Mouse (Mus musculus) intestine, postnatal 0 days (tissue): ENCODE data around the gene Calm2. TPM values are rescaled to one million over a fixed set of nuclear protein-coding genes. Genes with fewer than 3 reads are reported as not detected.

Experiments used
- ATAC-seq: fragments of 200-750 bp; cut with Nextera tagmentation; 2 replicates; pipeline ENCODE4 v1.8.0; 2017; ENCODE audit warnings: mild to moderate bottlenecking, moderate TSS enrichment, moderate library complexity
- H3K27ac ChIP-seq: fragments of 300-500 bp; sonication (generic); 2 replicates; pipeline ENCODE4 v1.5.1; 2014; ENCODE audit warnings: mild to moderate bottlenecking, low read depth, low read length, moderate library complexity
- H3K27me3 ChIP-seq: fragments of 300-500 bp; sonication (generic); replicated peaks from 2 replicates; pipeline ENCODE4 v1.6.1; 2014; ENCODE audit warnings: low read length, mixed read lengths; ENCODE audit not compliant: control insufficient read depth, insufficient read depth
- H3K36me3 ChIP-seq: fragments of 300-500 bp; sonication (generic); 2 replicates; pipeline ENCODE4 v1.6.1; 2014; ENCODE audit warnings: mild to moderate bottlenecking, moderate library complexity; ENCODE audit not compliant: control insufficient read depth, insufficient read depth
- H3K4me1 ChIP-seq: fragments of 300-500 bp; sonication (generic); replicated peaks from 2 replicates; pipeline ENCODE4 v1.6.1; 2014; ENCODE audit warnings: antibody characterized with exemption, low read length, mixed read lengths; ENCODE audit not compliant: control insufficient read depth, insufficient read depth
- H3K4me2 ChIP-seq: fragments of 300-500 bp; sonication (generic); replicated peaks from 2 replicates; pipeline ENCODE4 v1.6.1; 2014; ENCODE audit warnings: low read depth, mild to moderate bottlenecking, moderate library complexity
- H3K4me3 ChIP-seq: fragments of 300-500 bp; sonication (generic); 2 replicates; pipeline ENCODE4 v1.5.1; 2014; ENCODE audit warnings: low read depth, low read length
- H3K9ac ChIP-seq: fragments of 300-500 bp; sonication (generic); 2 replicates; pipeline ENCODE4 v1.6.1; 2014; ENCODE audit warnings: mild to moderate bottlenecking, low read depth, low read length
- H3K9me3 ChIP-seq: fragments of 300-500 bp; sonication (generic); 2 replicates; pipeline ENCODE4 v1.6.1; 2016; ENCODE audit warnings: mixed run types; ENCODE audit not compliant: control insufficient read depth
- CTCF ChIP-seq: sonication (generic); IDR thresholded peaks from 2 replicates; pipeline ENCODE4 v1.5.1; 2016; ENCODE audit warnings: low read depth, mild to moderate bottlenecking, control low read depth, antibody characterized with exemption, moderate library complexity
- WGBS: fragments of 180-500 bp; shearing (Covaris S2); extraction: QIAGEN DNeasy Blood & Tissue Kit; methylation state at CpG from one replicate; pipeline ENCODE4 v1.1.7; 2014; 5-methylcytosine and 5-hydroxymethylcytosine counted together
- polyA plus RNA-seq: library from polyadenylated mRNA; unstranded; fragments of >200 nt; fragmentation: Nextera tagmentation; extraction: Ambion mirVana; gene quantifications from 2 replicates; pipeline ENCODE4 v1.2.1, GENCODE M21; 2015

Calm2 gene
- polyA plus RNA-seq = 756 and 774 TPM in 2 replicates

GRCm38 (mm10) chr17:87446767-87447611 is at the start of gene Calm2:
Gene Calm2, minus strand, starts transcription at chr17:87446935.
- Histone ChIP-seq H3K4me3 (peak within 1 kb of the TSS; percentile 99), H3K27me3 (no peaks in the 10 kb centered on the region), H3K36me3 (no peaks in the 10 kb centered on the region), H3K4me1 (0 out of 2 replicates have a peak, but pooled peaks cover 10% of the 10 kb centered on the region), H3K27ac (peak within 1 kb of the TSS; percentile 95), H3K4me2 (peak within 1 kb of the TSS; percentile 72), H3K9me3 (no peaks in the 10 kb centered on the region), H3K9ac (peak within 1 kb of the TSS; percentile 97)
- peak; percentile 92 for ATAC-seq
- TF ChIP-seq CTCF = peak; percentile 70
- WGBS = under 1% methylated on average over 67 of the region's 69 CpGs

GRCm38 (mm10) chr17:87495504-87495903 is 48.8 kb upstream of the Calm2 start:
- Histone ChIP-seq H3K9me3 (no peaks in the 10 kb centered on the region), H3K27ac (no peak overlapping the region), H3K4me2 (no peak overlapping the region), H3K27me3 (no peaks in the 10 kb centered on the region), H3K4me3 (no peak overlapping the region), H3K36me3 (no peaks in the 10 kb centered on the region), H3K4me1 (0 out of 2 replicates have a peak, but pooled peaks cover 3% of the 10 kb centered on the region), H3K9ac (no peak overlapping the region)
- 95% methylated on average over 4 of the region's 4 CpGs for WGBS
- ATAC-seq = no peak
- no peak for TF ChIP-seq CTCF

- TF ChIP-seq CTCF = no peak
- peak; percentile 72 for ATAC-seq
- no peak overlapping the region for H3K4me2 ChIP-seq
- H3K9ac ChIP-seq = no peak overlapping the region
- 0 out of 2 replicates have a peak, but pooled peaks cover 3% of the 10 kb centered on the region for H3K4me1 ChIP-seq
- no peaks in the 10 kb centered on the region for H3K9me3 ChIP-seq
- H3K27me3 ChIP-seq = no peaks in the 10 kb centered on the region
- no peak overlapping the region for H3K4me3 ChIP-seq
- WGBS = 53% methylated on average over 4 of the region's 4 CpGs
- no peak overlapping the region for H3K27ac ChIP-seq
- no peaks in the 10 kb centered on the region for H3K36me3 ChIP-seq
These were observed 47.6 kb upstream of the Calm2 start for GRCm38 (mm10) chr17:87494310-87494709.

GRCm38 (mm10) chr17:87492286-87492685 is 45.6 kb upstream of the Calm2 start:
- no peak overlapping the region for H3K27ac ChIP-seq
- no peak overlapping the region for H3K4me2 ChIP-seq
- no peak overlapping the region for H3K4me3 ChIP-seq
- H3K27me3 ChIP-seq = no peaks in the 10 kb centered on the region
- no peaks in the 10 kb centered on the region for H3K9me3 ChIP-seq
- no peak for ATAC-seq
- H3K36me3 ChIP-seq = no peaks in the 10 kb centered on the region
- no peak for TF ChIP-seq CTCF
- no peaks in the 10 kb centered on the region for H3K4me1 ChIP-seq
- 82% methylated on average over 4 of the region's 4 CpGs for whole genome bisulfite sequencing
- H3K9ac ChIP-seq = no peak overlapping the region

GRCm38 (mm10) chr17:87490295-87490694 is 43.6 kb upstream of the Calm2 start:
- no peak overlapping the region for H3K9ac ChIP-seq
- no peaks in the 10 kb centered on the region for H3K36me3 ChIP-seq
- no peak for TF ChIP-seq CTCF
- H3K9me3 ChIP-seq = no peaks in the 10 kb centered on the region
- no peak overlapping the region for H3K4me2 ChIP-seq
- ATAC-seq = no peak
- H3K4me3 ChIP-seq = no peak overlapping the region
- H3K27ac ChIP-seq = no peak overlapping the region
- WGBS = 23% methylated on average over 6 of the region's 6 CpGs
- no peaks in the 10 kb centered on the region for H3K4me1 ChIP-seq
- H3K27me3 ChIP-seq = no peaks in the 10 kb centered on the region

GRCm38 (mm10) chr17:87485751-87486150 is 39.0 kb upstream of the Calm2 start:
- H3K4me3 ChIP-seq = no peak overlapping the region
- 0 out of 2 replicates have a peak, but pooled peaks cover 2% of the 10 kb centered on the region for H3K4me1 ChIP-seq
- no peaks in the 10 kb centered on the region for H3K27me3 ChIP-seq
- no peaks in the 10 kb centered on the region for H3K9me3 ChIP-seq
- H3K9ac ChIP-seq = no peak overlapping the region
- no peak for TF ChIP-seq CTCF
- 95% methylated on average over 5 of the region's 5 CpGs for WGBS
- no peaks in the 10 kb centered on the region for H3K36me3 ChIP-seq
- no peak overlapping the region for H3K27ac ChIP-seq
- H3K4me2 ChIP-seq = no peak overlapping the region
- ATAC-seq = no peak
